10 mouse cellular contexts compared by ENCODE assay signal in genomic region chr12:21160327-21160828, GRCm38 (mm10).
DNase-seq lines count a peak whose midpoint lies in the region; ATAC-seq and TF ChIP-seq lines count a peak whose summit lies in the region.
"Had no signal": no experiment of that assay in that cellular context is flagged by ENCODE, and none has a peak within 500 bp of the region (broad histone marks: within the 10 kb centered on the region; RNA-seq: fewer than 3 reads in every experiment).

No protein-coding gene starts in this region.

- ATAC-seq in kidney, embryonic 14.5 days (ENCODE audit: low FRiP score, low TSS enrichment) = no peak
- ATAC-seq in common myeloid progenitor, adult 5-6 weeks (replicated peaks; ENCODE audit: low read depth, poor library complexity, severe bottlenecking) = peak; percentile 29; the same call in 1 of the 2 replicates
- ATAC-seq in lung, postnatal 0 days = peak; percentile 60

- TF ChIP-seq CTCF in brain, embryonic 14.5 days (IDR thresholded peaks at IDR 0.05; ENCODE audit: borderline replicate concordance, extremely low read depth, insufficient read depth, insufficient read length) = no peak
- TF ChIP-seq CTCF in lung, postnatal 0 days (IDR thresholded peaks at IDR 0.05) = no peak

- H3K9me3 ChIP-seq in kidney, embryonic 14.5 days (ENCODE audit: control insufficient read depth, low read length) = no peaks in the 10 kb centered on the region
- H3K9me3 ChIP-seq in lung, postnatal 0 days (ENCODE audit: low read length) = no peaks in the 10 kb centered on the region

- WGBS in kidney, embryonic 14.5 days = 56% methylated on average over 8 of the region's 8 CpGs
- 36% methylated on average over 8 of the region's 8 CpGs for WGBS in lung, postnatal 0 days

- H3K9ac ChIP-seq in kidney, embryonic 14.5 days (ENCODE audit: low read depth, low read length) = no peak overlapping the region
- H3K9ac ChIP-seq in lung, postnatal 0 days (replicated peaks; ENCODE audit: low read depth) = no peak overlapping the region
- H3K9ac ChIP-seq: liver, embryonic 14.5 days had no signal

- H3K4me2 ChIP-seq in kidney, embryonic 14.5 days (replicated peaks; ENCODE audit: low read depth, low read length) = no peak overlapping the region
- H3K4me2 ChIP-seq in lung, postnatal 0 days (replicated peaks; ENCODE audit: low read depth, low read length) = no peak overlapping the region

- DNase-seq in kidney, adult 18-20 months = peak; percentile 50
- DNase-seq in brain, embryonic 14.5 days (ENCODE audit: low read depth) = peak; percentile 86
- peak; percentile 80 for DNase-seq in lung, postnatal 0 days (ENCODE audit: low spot score)
- DNase-seq in embryo, embryonic 10 days (ENCODE audit: low spot score) = no peak
- DNase-seq in adrenal gland, adult 18-20 months (ENCODE audit: low spot score in 2 of 2) = no peak
- no peak for DNase-seq in embryo, embryonic 9.5 days (ENCODE audit: extremely low spot score)
- DNase-seq: gastrocnemius, postnatal 25 days had no signal

- H3K4me1 ChIP-seq in kidney, embryonic 14.5 days (ENCODE audit: control insufficient read depth, insufficient read depth, low read length) = peaks cover 32% of the 10 kb centered on the region
- peaks cover 13% of the 10 kb centered on the region; the same call in 1 of the 2 replicates for H3K4me1 ChIP-seq in lung, postnatal 0 days (ENCODE audit: insufficient read depth, low read depth, low read length)

- no peak overlapping the region; the same call in 1 of the 2 replicates for H3K27ac ChIP-seq in kidney, embryonic 14.5 days (ENCODE audit: low read depth, low read length)
- H3K27ac ChIP-seq in lung, postnatal 0 days (ENCODE audit: low read length) = peak overlapping the region; percentile 47
- H3K27ac ChIP-seq: liver, embryonic 14.5 days had no signal

- H3K27me3 ChIP-seq in kidney, embryonic 14.5 days (ENCODE audit: control insufficient read depth, insufficient read depth, low read length) = no peaks in the 10 kb centered on the region
- no peaks in the 10 kb centered on the region for H3K27me3 ChIP-seq in lung, postnatal 0 days (replicated peaks; ENCODE audit: insufficient read depth, low read length)

- peak; percentile 50; the same call in 1 of the 2 replicates for TF ChIP-seq EP300 in lung, postnatal 0 days (IDR thresholded peaks at IDR 0.05)

- no peaks in the 10 kb centered on the region for H3K36me3 ChIP-seq in kidney, embryonic 14.5 days (ENCODE audit: control insufficient read depth, insufficient read depth, low read length)
- no peaks in the 10 kb centered on the region for H3K36me3 ChIP-seq in lung, postnatal 0 days (ENCODE audit: insufficient read depth, low read length)

- no peak for TF ChIP-seq POLR2A in brain, embryonic 14.5 days (IDR thresholded peaks at IDR 0.05; ENCODE audit: borderline replicate concordance, extremely low read depth, insufficient read depth, insufficient read length, poor library complexity, severe bottlenecking)

- H3K4me3 ChIP-seq in kidney, embryonic 14.5 days (ENCODE audit: low read length) = no peak overlapping the region
- H3K4me3 ChIP-seq in lung, postnatal 0 days (ENCODE audit: low read depth, low read length) = no peak overlapping the region

Comparison
In these comparisons a context has a peak if more than half of its experiments do, and no peak if none do; other contexts are left out.
1. DNase-seq: peak in kidney, adult 18-20 months (single experiment), brain, embryonic 14.5 days (single experiment) and lung, postnatal 0 days (single experiment); none in embryo, embryonic 10 days (single experiment), adrenal gland, adult 18-20 months (0 of 2) and embryo, embryonic 9.5 days (single experiment).